Mouse (Mus musculus) left cerebral cortex, adult 18-20 months (tissue): ENCODE data around the gene Mdp1. TPM values are rescaled to one million over a fixed set of nuclear protein-coding genes. Genes with fewer than 3 reads are reported as not detected.

Experiments
- DNase-seq, 2 experiments: peaks; one replicate each; pipeline ENCODE4 v3.0.0; 2021 to 2022; ENCODE audit warnings: low spot score in 2 of 2, mixed read lengths in 1 of 2
- total RNA-seq, 2 experiments: library from RNA; stranded (reverse); gene quantifications; 2 replicates each; pipeline ENCODE4 v1.2.3; 2021

The Mdp1 gene
- total RNA-seq, 2 experiments from 2014 or later = 40.1 to 42.2 TPM

- DNase-seq = peak; percentile 75 to 85
These were observed 17.0 kb downstream of the Mdp1 start, which contains the start of gene Tm9sf1 for GRCm38 (mm10) chr14:55643060-55643907. Gene Tm9sf1 (minus strand): TSS chr14:55643806.

DNA sequence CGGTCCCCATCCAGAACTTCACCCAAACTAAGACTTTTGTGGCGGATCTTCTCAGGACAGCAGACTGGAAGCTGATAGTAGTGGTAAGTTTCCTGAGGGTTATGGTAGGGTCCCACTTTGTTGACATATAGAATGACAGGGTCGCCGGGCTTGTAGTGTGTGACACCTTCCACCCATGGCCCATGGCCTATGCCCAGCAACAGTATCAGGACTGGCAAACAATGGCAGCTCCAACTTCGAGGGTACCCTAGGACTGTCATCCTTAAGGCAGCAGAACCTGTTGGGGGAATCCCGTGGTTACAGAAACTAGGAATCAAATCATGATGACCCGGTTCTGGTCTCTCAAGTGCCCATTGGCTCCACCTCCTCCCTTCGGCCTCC is 17.6 kb downstream of the Mdp1 start:
- no peak for DNase-seq

DNA sequence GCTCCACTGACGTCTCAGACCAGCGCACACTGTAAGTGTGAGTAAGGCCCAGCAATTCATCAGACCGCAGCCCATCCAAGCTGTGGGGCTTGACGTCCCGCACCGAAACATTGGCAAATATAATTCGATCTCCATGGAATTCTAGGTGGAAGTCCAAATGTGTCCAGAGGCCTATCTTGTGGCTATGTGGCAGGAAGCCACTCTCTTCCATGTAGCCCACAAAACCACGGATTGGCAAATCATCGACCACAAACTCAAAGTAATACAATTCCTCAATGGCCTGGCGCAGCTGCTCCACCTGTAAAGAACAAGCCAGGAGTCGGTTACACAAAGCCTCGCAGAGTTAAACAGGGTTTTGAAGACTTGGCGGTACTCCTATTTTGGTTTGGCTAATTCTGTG is 19.0 kb downstream of the Mdp1 start:
- no peak for DNase-seq

- no peak for DNase-seq
These were observed 19.5 kb downstream of the Mdp1 start for GRCm38 (mm10) chr14:55640816-55641215.

- no peak for DNase-seq
These were observed 22.5 kb downstream of the Mdp1 start, which contains the start of gene Gm49378 for GRCm38 (mm10) chr14:55637795-55638194. Gene Gm49378 (minus strand): TSS chr14:55637895.

DNA sequence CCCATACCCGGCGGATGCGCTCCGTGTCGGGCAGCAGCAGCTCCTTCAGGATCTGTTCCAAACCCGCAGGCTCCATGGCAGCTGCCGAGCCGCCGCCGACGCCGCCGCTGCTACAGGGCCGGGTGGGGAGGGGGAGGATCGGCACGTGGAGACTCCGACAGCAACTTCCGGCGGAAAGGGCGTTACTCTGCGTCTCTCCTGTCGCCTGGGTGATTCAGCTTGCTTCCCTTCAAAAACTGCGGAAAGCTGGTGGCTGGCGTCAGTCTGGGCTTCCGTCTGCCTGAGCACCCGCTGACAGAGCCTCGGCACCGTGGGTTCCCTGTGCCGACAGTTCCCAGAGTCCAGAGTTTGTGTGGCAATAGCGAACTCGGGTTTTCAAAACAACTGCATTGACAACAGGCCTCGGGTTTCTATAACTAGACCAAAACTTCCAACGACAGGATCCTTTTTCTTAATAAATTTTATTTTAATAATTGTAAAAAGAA is 24.7 kb downstream of the Mdp1 start, which contains the start of gene Ipo4:
Gene Ipo4 (minus strand): TSS at position 435 of the 485 bp plus-strand sequence.
- peak; percentile 88 to 91 for DNase-seq

DNA sequence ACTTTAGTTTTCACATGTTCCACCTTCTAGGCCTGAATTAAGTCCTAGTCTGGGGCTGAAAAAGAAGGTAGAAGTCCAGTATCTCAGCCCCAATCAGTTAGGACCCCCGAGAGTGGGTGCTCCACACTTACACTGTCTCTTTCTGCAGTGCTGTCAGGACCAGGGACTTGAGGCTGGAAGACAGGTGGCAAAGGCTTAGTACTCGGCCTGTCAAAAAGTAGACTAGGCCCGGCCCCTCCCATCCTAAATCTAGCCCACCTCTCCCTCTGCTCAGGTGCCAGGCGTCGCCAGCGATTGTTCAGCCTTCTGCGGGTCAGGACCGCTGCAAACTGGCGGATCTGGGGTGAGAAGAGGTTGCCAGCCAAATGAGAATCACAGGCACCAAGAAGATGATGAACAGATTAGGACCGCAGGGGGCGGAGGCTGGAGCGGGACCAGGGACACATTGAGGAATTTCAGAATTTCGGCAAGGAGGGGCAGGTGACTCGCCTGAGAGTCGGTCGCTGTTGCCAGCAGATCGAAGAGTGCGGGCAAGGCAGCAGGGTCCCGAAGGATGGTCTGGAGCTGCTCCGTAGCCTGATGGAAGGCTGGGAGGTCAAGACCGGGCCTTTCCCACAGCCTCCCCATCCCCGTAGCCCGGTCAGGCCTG is 25.3 kb downstream of the Mdp1 start:
- DNase-seq = peak; percentile 25 to 40

DNA sequence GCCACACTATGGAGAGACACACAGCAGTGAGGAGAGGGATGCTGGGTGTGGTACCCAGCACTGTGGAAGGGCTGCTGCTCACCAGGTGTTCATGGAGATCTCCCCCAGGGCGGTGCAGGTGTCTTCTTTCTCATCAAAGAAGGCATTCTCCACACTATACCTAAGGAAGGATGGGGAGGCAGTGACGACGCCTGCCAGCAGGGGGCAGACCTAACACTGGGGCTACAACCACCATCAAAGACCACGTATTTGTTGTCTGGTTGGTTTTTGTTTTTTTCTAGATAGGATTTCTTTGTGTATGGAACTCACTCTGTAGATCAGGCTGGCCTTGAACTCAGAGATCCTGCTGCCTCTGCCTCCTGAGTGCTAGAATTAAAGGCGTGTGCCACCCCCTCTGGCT is 31.0 kb downstream of the Mdp1 start:
- DNase-seq = peak; percentile 35 to 36

- DNase-seq = no peak
These were observed 32.1 kb downstream of the Mdp1 start for GRCm38 (mm10) chr14:55628077-55628827.

GRCm38 (mm10) chr14:55618486-55619195 is 41.7 kb downstream of the Mdp1 start:
- no peak for DNase-seq

DNA sequence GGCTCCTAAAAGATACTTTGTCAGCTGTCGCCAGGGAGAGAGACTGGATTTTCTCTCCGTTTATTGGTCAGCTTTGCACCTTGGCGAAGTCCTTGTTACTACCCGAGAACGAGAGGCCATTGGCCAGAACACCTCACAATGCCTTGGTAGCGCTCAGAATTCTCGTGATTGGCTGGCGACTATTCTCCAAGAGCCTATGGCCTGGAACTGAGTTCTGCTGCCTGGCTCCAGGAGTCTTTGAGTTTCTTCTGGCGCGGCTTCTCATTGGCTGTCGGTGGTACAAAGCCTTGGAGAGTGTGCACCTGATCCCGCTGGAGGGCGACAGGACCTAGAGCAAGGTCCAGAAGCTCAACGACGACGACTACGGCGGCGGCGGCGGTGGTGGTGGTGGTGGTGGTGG is 42.5 kb downstream of the Mdp1 start, which contains the start of gene Rec8:
Gene Rec8 (plus strand): TSS at position 216 of the 400 bp plus-strand sequence.
- no peak for DNase-seq

GRCm38 (mm10) chr14:55616844-55617243 is 43.5 kb downstream of the Mdp1 start:
- DNase-seq = no peak

DNA sequence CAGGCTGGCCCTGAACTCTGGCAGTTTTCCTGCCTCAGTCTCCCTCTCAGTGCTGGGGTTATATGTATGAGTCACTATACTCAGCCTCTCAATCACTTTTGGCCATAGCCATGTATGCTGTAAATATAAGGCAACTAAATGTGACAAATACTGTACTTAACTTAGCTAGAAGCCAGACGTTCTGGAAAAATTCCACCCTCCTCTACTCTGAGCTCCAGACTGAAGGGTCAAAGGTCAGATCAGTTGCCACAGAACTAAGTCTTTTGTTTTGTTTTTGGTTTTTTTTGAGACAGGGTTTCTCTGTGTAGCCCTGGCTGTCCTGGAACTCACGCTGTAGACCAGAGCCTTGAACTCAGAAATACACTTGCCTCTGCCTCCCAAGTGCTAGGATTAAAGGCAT is 44.4 kb downstream of the Mdp1 start:
- no peak for DNase-seq

DNA sequence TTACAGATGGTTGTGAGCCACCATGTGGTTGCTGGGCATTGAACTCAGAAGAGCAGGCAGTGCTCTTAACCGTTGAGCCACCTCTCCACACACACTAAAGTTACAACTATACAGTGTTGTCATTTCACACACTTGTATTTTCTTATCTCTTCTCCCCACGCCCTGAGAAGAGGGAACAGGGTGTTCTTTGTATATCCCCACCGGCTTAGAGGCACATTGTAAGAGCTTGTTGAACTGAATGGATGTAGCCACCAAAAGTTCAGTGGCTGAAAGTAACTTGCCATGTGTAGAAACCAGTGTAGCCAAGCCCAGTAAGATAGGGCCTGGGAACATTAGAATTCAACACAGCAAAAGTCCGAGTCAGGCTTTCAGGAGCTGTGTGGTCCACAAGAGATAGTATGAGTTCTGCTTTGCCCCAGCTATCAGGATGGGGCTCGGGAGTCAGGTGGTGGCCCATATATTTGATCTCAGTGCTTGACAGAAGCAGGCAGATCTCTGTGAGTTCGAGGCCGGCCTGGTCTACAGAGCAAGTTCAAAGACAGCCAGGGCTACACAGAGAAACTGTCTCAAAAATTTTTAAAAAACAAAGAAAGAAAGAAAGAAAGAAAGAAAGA is 45.6 kb downstream of the Mdp1 start:
- DNase-seq = no peak

GRCm38 (mm10) chr14:55613346-55613745 is 47.0 kb downstream of the Mdp1 start:
- DNase-seq = no peak

DNA sequence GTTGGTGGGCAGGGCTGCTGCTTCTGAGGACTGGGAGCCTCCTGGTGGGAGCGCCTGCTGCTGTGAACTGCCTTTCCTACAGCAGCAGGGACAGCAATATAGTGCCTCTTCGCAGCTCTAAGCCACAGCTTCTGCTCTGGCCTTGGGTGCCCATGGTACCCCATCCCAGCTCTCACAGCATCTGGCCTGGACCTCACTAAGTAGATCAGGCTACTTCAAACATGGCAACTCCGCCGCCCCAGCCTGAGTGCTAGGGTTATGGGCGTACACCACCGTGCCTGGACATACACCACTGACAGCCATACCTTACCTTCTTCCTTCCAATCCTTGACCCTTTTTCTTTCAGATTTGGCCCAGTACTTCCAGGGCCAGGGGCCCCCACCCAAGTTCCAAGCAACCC is 52.0 kb downstream of the Mdp1 start:
- no peak for DNase-seq
